Mouse (Mus musculus): Measurements from ENCODE around the gene Timm10. TPM values are rescaled to one million over a fixed set of nuclear protein-coding genes. Genes with fewer than 3 reads are reported as not detected.
A peak's percentile ranks its signal among the peaks of the same experiment; 100 is the strongest.

The Timm10 gene
- polyA plus RNA-seq, 1 experiment from 2014 or later, result 38.8 TPM

- 91% methylated on average over 7 of the region's 7 CpGs for WGBS
These were observed 33.4 kb downstream of the Timm10 start for GRCm38 (mm10) chr2:84859991-84860780.

GRCm38 (mm10) chr2:84861430-84861829 lies 34.6 kb downstream of the Timm10 start:
- H3K9ac ChIP-seq (replicated peaks), result no peak overlapping the region

More at GRCm38 (mm10) chr2:84859991-84860780, 33.4 kb downstream of the Timm10 start:
- no peak for ATAC-seq (ENCODE audit: insufficient number of reproducible peaks, insufficient read depth, low FRiP score, low TSS enrichment, low read depth)
- no peak overlapping the region for H3K4me2 ChIP-seq
- H3K27ac ChIP-seq, result no peak overlapping the region
- H3K4me3 ChIP-seq (replicated peaks), result no peak overlapping the region
- no peak overlapping the region for H3K9ac ChIP-seq (replicated peaks)
- H3K9me3 ChIP-seq, result no peaks in the 10 kb centered on the region
- H3K27me3 ChIP-seq, result peaks cover 5% of the 10 kb centered on the region
- peaks cover 79% of the 10 kb centered on the region for H3K36me3 ChIP-seq
- H3K4me1 ChIP-seq (replicated peaks), result no peaks in the 10 kb centered on the region

GRCm38 (mm10) chr2:84862231-84862630 lies 35.4 kb downstream of the Timm10 start:
- H3K4me3 ChIP-seq (replicated peaks), result no peak overlapping the region
- WGBS, result 80% methylated on average over 3 of the region's 3 CpGs
- peaks cover 62% of the 10 kb centered on the region for H3K36me3 ChIP-seq
- H3K9me3 ChIP-seq, result no peaks in the 10 kb centered on the region
- H3K4me1 ChIP-seq (replicated peaks), result peaks cover 10% of the 10 kb centered on the region
- H3K27ac ChIP-seq, result no peak overlapping the region
- ATAC-seq (ENCODE audit: insufficient number of reproducible peaks, insufficient read depth, low FRiP score, low TSS enrichment, low read depth), result no peak
- H3K4me2 ChIP-seq, result no peak overlapping the region
- peaks cover 26% of the 10 kb centered on the region for H3K27me3 ChIP-seq
- no peak overlapping the region for H3K9ac ChIP-seq (replicated peaks)

More at GRCm38 (mm10) chr2:84861430-84861829, 34.6 kb downstream of the Timm10 start:
- H3K4me2 ChIP-seq, result no peak overlapping the region
- no peak overlapping the region for H3K4me3 ChIP-seq (replicated peaks)
- H3K9me3 ChIP-seq, result no peaks in the 10 kb centered on the region
- H3K27me3 ChIP-seq, result peaks cover 18% of the 10 kb centered on the region
- peaks cover 8% of the 10 kb centered on the region for H3K4me1 ChIP-seq (replicated peaks)
- 68% methylated on average over 3 of the region's 3 CpGs for WGBS
- no peak for ATAC-seq (ENCODE audit: insufficient number of reproducible peaks, insufficient read depth, low FRiP score, low TSS enrichment, low read depth)
- peaks cover 70% of the 10 kb centered on the region for H3K36me3 ChIP-seq
- H3K27ac ChIP-seq, result no peak overlapping the region

GRCm38 (mm10) chr2:84865616-84866571 lies 39.1 kb downstream of the Timm10 start:
- Histone ChIP-seq H3K4me1 (replicated peaks) (peaks cover 10% of the 10 kb centered on the region), H3K4me2 (peak overlapping the region; percentile 70), H3K9me3 (peaks cover 2% of the 10 kb centered on the region; the same call in 1 of the 2 replicates), H3K4me3 (replicated peaks) (peak overlapping the region; percentile 40), H3K27me3 (peaks cover 62% of the 10 kb centered on the region), H3K27ac (no peak overlapping the region), H3K36me3 (peaks cover 28% of the 10 kb centered on the region), H3K9ac (replicated peaks) (peak overlapping the region; percentile 44; the same call in 1 of the 2 replicates)
- WGBS, result under 1% methylated on average over 46 of the region's 47 CpGs
- peak; percentile 16; the same call in 1 of the 2 replicates for ATAC-seq (ENCODE audit: insufficient number of reproducible peaks, insufficient read depth, low FRiP score, low TSS enrichment, low read depth)

GRCm38 (mm10) chr2:84868521-84868943 lies 41.7 kb downstream of the Timm10 start:
- peaks cover 1% of the 10 kb centered on the region; the same call in 1 of the 2 replicates for H3K36me3 ChIP-seq
- H3K27me3 ChIP-seq, result peaks cover 89% of the 10 kb centered on the region
- peaks cover 4% of the 10 kb centered on the region; the same call in 1 of the 2 replicates for H3K9me3 ChIP-seq
- H3K9ac ChIP-seq (replicated peaks), result no peak overlapping the region
- no peak overlapping the region for H3K4me2 ChIP-seq
- H3K27ac ChIP-seq, result no peak overlapping the region
- WGBS, result 6% methylated on average over 5 of the region's 5 CpGs
- H3K4me1 ChIP-seq (replicated peaks), result peaks cover 22% of the 10 kb centered on the region
- no peak for ATAC-seq (ENCODE audit: insufficient number of reproducible peaks, insufficient read depth, low FRiP score, low TSS enrichment, low read depth)
- H3K4me3 ChIP-seq (replicated peaks), result no peak overlapping the region

- no peak overlapping the region for H3K4me3 ChIP-seq (replicated peaks)
- 76% methylated on average over 2 of the region's 2 CpGs for WGBS
- no peak for ATAC-seq (ENCODE audit: insufficient number of reproducible peaks, insufficient read depth, low FRiP score, low TSS enrichment, low read depth)
These were observed 42.2 kb downstream of the Timm10 start for GRCm38 (mm10) chr2:84868977-84869376.

GRCm38 (mm10) chr2:84870623-84871160 lies 43.9 kb downstream of the Timm10 start:
- WGBS, result 65% methylated on average over 4 of the region's 4 CpGs
- Histone ChIP-seq H3K27ac (no peak overlapping the region), H3K27me3 (peaks cover 100% of the 10 kb centered on the region), H3K4me3 (replicated peaks) (no peak overlapping the region), H3K9me3 (peaks cover 4% of the 10 kb centered on the region; the same call in 1 of the 2 replicates), H3K4me1 (replicated peaks) (peaks cover 27% of the 10 kb centered on the region), H3K9ac (replicated peaks) (no peak overlapping the region), H3K36me3 (no peaks in the 10 kb centered on the region), H3K4me2 (no peak overlapping the region)
- ATAC-seq (ENCODE audit: insufficient number of reproducible peaks, insufficient read depth, low FRiP score, low TSS enrichment, low read depth), result no peak

More at GRCm38 (mm10) chr2:84868977-84869376, 42.2 kb downstream of the Timm10 start:
- Histone ChIP-seq H3K4me2 (no peak overlapping the region), H3K9ac (replicated peaks) (no peak overlapping the region), H3K27ac (no peak overlapping the region), H3K4me1 (replicated peaks) (peaks cover 22% of the 10 kb centered on the region), H3K27me3 (peaks cover 93% of the 10 kb centered on the region), H3K36me3 (no peaks in the 10 kb centered on the region), H3K9me3 (peaks cover 4% of the 10 kb centered on the region; the same call in 1 of the 2 replicates)

- H3K4me1 ChIP-seq (replicated peaks), result peaks cover 19% of the 10 kb centered on the region
- H3K9ac ChIP-seq (replicated peaks), result peak overlapping the region; percentile 54
These were observed 45.4 kb downstream of the Timm10 start for GRCm38 (mm10) chr2:84872105-84872716.

GRCm38 (mm10) chr2:84875842-84876241 lies 49.0 kb downstream of the Timm10 start:
- Histone ChIP-seq H3K4me3 (replicated peaks) (no peak overlapping the region), H3K4me1 (replicated peaks) (peaks cover 19% of the 10 kb centered on the region), H3K27ac (no peak overlapping the region), H3K4me2 (no peak overlapping the region), H3K27me3 (peaks cover 88% of the 10 kb centered on the region), H3K9ac (replicated peaks) (no peak overlapping the region), H3K9me3 (peaks cover 2% of the 10 kb centered on the region; the same call in 1 of the 2 replicates), H3K36me3 (no peaks in the 10 kb centered on the region)
- no peak for ATAC-seq (ENCODE audit: insufficient number of reproducible peaks, insufficient read depth, low FRiP score, low TSS enrichment, low read depth)
- 39% methylated on average over 6 of the region's 6 CpGs for WGBS

More at GRCm38 (mm10) chr2:84872105-84872716, 45.4 kb downstream of the Timm10 start:
- Histone ChIP-seq H3K27ac (no peak overlapping the region), H3K36me3 (no peaks in the 10 kb centered on the region), H3K4me3 (replicated peaks) (peak overlapping the region; percentile 54), H3K9me3 (peaks cover 4% of the 10 kb centered on the region; the same call in 1 of the 2 replicates), H3K4me2 (peak overlapping the region; percentile 95), H3K27me3 (peaks cover 100% of the 10 kb centered on the region)
- 1% methylated on average over 78 of the region's 78 CpGs for WGBS
- ATAC-seq (ENCODE audit: insufficient number of reproducible peaks, insufficient read depth, low FRiP score, low TSS enrichment, low read depth), result peak; percentile 27; the same call in 1 of the 2 replicates

All from limb, embryonic 12.5 days (tissue).